Mouse (Mus musculus): ENCODE results near the gene Tsnax. TPM values are rescaled to one million over a fixed set of nuclear protein-coding genes. Genes with fewer than 3 reads are reported as not detected.
A peak's percentile ranks its signal among the peaks of the same experiment; 100 is the strongest.

The Tsnax gene
- polyA plus RNA-seq, 1 experiment from 2014 or later = 134 TPM

DNA sequence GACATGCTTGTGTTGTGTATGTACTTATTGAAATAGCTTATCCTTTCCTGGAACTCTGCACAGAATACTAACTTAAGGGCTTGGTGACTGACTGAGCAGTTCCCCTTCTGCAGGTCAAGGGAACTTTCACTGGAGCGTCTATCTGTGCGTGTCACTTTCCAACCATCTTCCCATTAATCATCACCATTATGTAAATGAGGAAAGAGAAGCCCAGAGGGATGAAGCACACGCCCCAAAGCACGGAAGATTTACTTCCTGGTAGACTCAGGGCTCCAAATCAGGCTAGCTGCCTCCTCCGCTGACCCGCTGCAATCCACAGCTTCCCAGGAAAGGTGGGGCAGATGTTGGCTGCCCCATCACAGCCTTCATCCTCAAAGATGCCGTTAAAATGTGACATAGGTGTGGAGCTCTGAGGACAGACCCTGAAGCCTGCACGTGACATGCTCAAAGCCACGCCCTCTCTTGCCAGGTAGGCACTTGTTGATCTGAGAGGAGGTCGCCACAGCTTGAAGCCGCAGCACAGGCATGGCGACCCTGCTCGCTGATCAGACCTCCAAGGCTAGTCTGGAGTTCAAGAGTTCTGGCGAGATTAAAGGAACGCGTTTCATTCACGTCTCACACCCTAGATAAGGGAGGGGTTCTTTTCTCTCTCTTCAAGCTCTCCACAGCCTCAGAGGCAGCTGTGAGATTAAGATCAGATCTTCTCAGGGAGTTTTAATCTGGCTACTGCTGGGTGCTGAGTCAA is 21.7 kb upstream of the Tsnax start:
- Histone ChIP-seq H3K4me3 (replicated peaks) (peak overlapping the region; percentile 14; the same call in 1 of the 2 replicates), H3K36me3 (no peaks in the 10 kb centered on the region), H3K9ac (replicated peaks) (no peak overlapping the region), H3K4me1 (replicated peaks) (0 out of 2 replicates have a peak, but pooled peaks cover 4% of the 10 kb centered on the region), H3K4me2 (peak overlapping the region; percentile 39), H3K9me3 (no peaks in the 10 kb centered on the region), H3K27ac (no peak overlapping the region), H3K27me3 (peaks cover 22% of the 10 kb centered on the region)
- ATAC-seq (ENCODE audit: insufficient number of reproducible peaks, insufficient read depth, low FRiP score, low TSS enrichment, low read depth) = no peak
- 13% methylated on average over 17 of the region's 17 CpGs for WGBS

GRCm38 (mm10) chr8:124991668-124991926 is 21.2 kb upstream of the Tsnax start:
- Histone ChIP-seq H3K9me3 (0 out of 2 replicates have a peak, but pooled peaks cover 2% of the 10 kb centered on the region), H3K4me3 (replicated peaks) (no peak overlapping the region), H3K9ac (replicated peaks) (no peak overlapping the region), H3K4me1 (replicated peaks) (0 out of 2 replicates have a peak, but pooled peaks cover 4% of the 10 kb centered on the region), H3K36me3 (no peaks in the 10 kb centered on the region), H3K27ac (no peak overlapping the region), H3K4me2 (peak overlapping the region; percentile 39), H3K27me3 (peaks cover 22% of the 10 kb centered on the region)
- no peak for ATAC-seq (ENCODE audit: insufficient number of reproducible peaks, insufficient read depth, low FRiP score, low TSS enrichment, low read depth)
- WGBS = 25% methylated on average over 6 of the region's 6 CpGs

- no peak overlapping the region for H3K27ac ChIP-seq
- H3K27me3 ChIP-seq = peaks cover 22% of the 10 kb centered on the region
- no peak overlapping the region for H3K9ac ChIP-seq (replicated peaks)
- H3K4me2 ChIP-seq = no peak overlapping the region
- H3K4me1 ChIP-seq (replicated peaks) = 0 out of 2 replicates have a peak, but pooled peaks cover 4% of the 10 kb centered on the region
- H3K36me3 ChIP-seq = no peaks in the 10 kb centered on the region
- ATAC-seq (ENCODE audit: insufficient number of reproducible peaks, insufficient read depth, low FRiP score, low TSS enrichment, low read depth) = no peak
- no peak overlapping the region for H3K4me3 ChIP-seq (replicated peaks)
- 68% methylated on average over 2 of the region's 2 CpGs for WGBS
- peaks cover 16% of the 10 kb centered on the region; the same call in 1 of the 2 replicates for H3K9me3 ChIP-seq
These were observed 17.0 kb upstream of the Tsnax start for GRCm38 (mm10) chr8:124995776-124996175.

- Histone ChIP-seq H3K36me3 (peaks cover 63% of the 10 kb centered on the region), H3K4me1 (replicated peaks) (no peaks in the 10 kb centered on the region), H3K27me3 (no peaks in the 10 kb centered on the region), H3K4me2 (no peak overlapping the region), H3K9me3 (no peaks in the 10 kb centered on the region), H3K27ac (no peak overlapping the region), H3K4me3 (replicated peaks) (no peak overlapping the region), H3K9ac (replicated peaks) (no peak overlapping the region)
- 90% methylated on average over 8 of the region's 8 CpGs for WGBS
- no peak for ATAC-seq (ENCODE audit: insufficient number of reproducible peaks, insufficient read depth, low FRiP score, low TSS enrichment, low read depth)
These were observed 11.3 kb downstream of the Tsnax start for GRCm38 (mm10) chr8:125024085-125024484.

- Histone ChIP-seq H3K4me3 (replicated peaks) (no peak overlapping the region), H3K36me3 (peaks cover 82% of the 10 kb centered on the region), H3K4me1 (replicated peaks) (no peaks in the 10 kb centered on the region), H3K9me3 (no peaks in the 10 kb centered on the region), H3K4me2 (no peak overlapping the region), H3K9ac (replicated peaks) (no peak overlapping the region), H3K27me3 (no peaks in the 10 kb centered on the region), H3K27ac (no peak overlapping the region)
- 90% methylated on average over 3 of the region's 3 CpGs for WGBS
- ATAC-seq (ENCODE audit: insufficient number of reproducible peaks, insufficient read depth, low FRiP score, low TSS enrichment, low read depth) = no peak
These were observed 14.4 kb downstream of the Tsnax start for GRCm38 (mm10) chr8:125027211-125027610.

GRCm38 (mm10) chr8:125028841-125029240 is 16.0 kb downstream of the Tsnax start:
- Histone ChIP-seq H3K4me3 (replicated peaks) (no peak overlapping the region), H3K9ac (replicated peaks) (no peak overlapping the region), H3K36me3 (peaks cover 95% of the 10 kb centered on the region), H3K4me1 (replicated peaks) (no peaks in the 10 kb centered on the region), H3K9me3 (no peaks in the 10 kb centered on the region), H3K27me3 (no peaks in the 10 kb centered on the region), H3K27ac (no peak overlapping the region), H3K4me2 (no peak overlapping the region)
- ATAC-seq (ENCODE audit: insufficient number of reproducible peaks, insufficient read depth, low FRiP score, low TSS enrichment, low read depth) = no peak
- 88% methylated on average over 5 of the region's 5 CpGs for WGBS

DNA sequence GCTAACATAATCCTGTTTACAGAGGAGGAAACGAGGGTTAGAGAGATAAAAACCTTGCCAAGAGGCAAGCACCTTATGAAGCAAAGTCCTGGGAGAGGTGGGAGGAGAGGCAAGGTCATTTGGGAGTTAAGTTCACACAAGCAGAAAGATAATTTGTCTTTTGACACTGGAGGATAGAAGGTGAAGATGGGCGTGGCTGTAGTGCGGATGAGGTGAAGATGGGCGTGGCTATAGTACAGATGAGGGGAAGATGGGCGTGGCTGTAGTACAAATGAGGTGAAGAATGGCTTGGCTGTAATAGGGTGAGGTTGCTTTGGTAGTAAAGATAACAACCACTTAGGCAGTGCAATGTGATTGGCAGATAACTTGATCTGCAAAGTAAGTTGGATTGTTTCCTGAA is 18.5 kb downstream of the Tsnax start:
- ATAC-seq (ENCODE audit: insufficient number of reproducible peaks, insufficient read depth, low FRiP score, low TSS enrichment, low read depth) = no peak
- Histone ChIP-seq H3K27ac (no peak overlapping the region), H3K36me3 (peaks cover 97% of the 10 kb centered on the region), H3K4me1 (replicated peaks) (no peaks in the 10 kb centered on the region), H3K4me2 (no peak overlapping the region), H3K9me3 (no peaks in the 10 kb centered on the region), H3K9ac (replicated peaks) (no peak overlapping the region), H3K27me3 (no peaks in the 10 kb centered on the region), H3K4me3 (replicated peaks) (no peak overlapping the region)
- WGBS = 77% methylated on average over 5 of the region's 5 CpGs

DNA sequence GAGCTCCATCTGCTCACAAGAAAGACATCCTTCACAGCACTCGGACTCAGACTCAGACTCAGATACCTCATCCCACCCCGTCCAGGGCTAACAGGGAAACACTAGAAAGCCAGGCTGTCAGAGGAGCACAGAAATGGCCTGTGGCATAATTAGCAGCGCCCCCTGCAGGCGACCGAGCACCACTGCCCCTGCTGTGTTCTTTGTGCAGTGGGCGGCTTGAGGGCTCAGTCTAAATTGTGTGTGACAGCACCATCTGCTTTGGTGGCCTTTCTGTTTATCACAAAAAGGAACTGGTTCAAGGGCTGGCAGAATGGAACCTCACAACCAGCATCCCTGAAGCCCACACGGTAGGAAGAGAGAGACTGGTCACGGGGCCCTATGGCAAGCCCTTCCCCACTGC is 21.9 kb downstream of the Tsnax start:
- 0 out of 2 replicates have a peak, but pooled peaks cover 3% of the 10 kb centered on the region for H3K4me1 ChIP-seq (replicated peaks)
- WGBS = 46% methylated on average over 8 of the region's 8 CpGs
- no peak for ATAC-seq (ENCODE audit: insufficient number of reproducible peaks, insufficient read depth, low FRiP score, low TSS enrichment, low read depth)
- no peaks in the 10 kb centered on the region for H3K27me3 ChIP-seq
- H3K36me3 ChIP-seq = peaks cover 84% of the 10 kb centered on the region
- H3K4me3 ChIP-seq (replicated peaks) = no peak overlapping the region
- H3K9me3 ChIP-seq = peaks cover 3% of the 10 kb centered on the region; the same call in 1 of the 2 replicates
- H3K9ac ChIP-seq (replicated peaks) = no peak overlapping the region
- no peak overlapping the region for H3K27ac ChIP-seq
- no peak overlapping the region for H3K4me2 ChIP-seq

DNA sequence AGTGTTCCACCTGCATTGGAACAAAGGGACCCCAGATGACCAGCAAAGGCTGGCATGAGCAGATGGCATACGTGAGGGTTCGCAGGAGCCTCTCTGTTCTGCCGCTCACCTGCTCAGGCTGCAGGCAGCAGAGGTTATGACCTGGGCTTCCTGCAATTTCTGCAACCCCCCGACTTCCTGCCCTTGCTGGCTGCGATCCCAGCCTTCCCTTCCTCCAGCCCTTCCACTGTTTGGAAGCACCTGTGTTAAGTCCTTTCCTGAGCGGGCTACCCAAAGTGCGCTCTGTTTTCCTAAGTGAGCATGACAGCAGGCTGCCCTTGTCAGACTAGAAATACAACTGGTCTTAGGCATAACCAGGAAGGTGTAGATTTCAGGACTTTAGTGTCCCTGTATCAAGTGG is 24.3 kb downstream of the Tsnax start:
- Histone ChIP-seq H3K36me3 (peaks cover 73% of the 10 kb centered on the region), H3K9me3 (peaks cover 12% of the 10 kb centered on the region; the same call in 1 of the 2 replicates), H3K4me2 (no peak overlapping the region), H3K4me3 (replicated peaks) (no peak overlapping the region), H3K27ac (no peak overlapping the region), H3K27me3 (no peaks in the 10 kb centered on the region), H3K4me1 (replicated peaks) (peaks cover 15% of the 10 kb centered on the region), H3K9ac (replicated peaks) (no peak overlapping the region)
- WGBS = 71% methylated on average over 7 of the region's 7 CpGs
- ATAC-seq (ENCODE audit: insufficient number of reproducible peaks, insufficient read depth, low FRiP score, low TSS enrichment, low read depth) = no peak

- ATAC-seq (ENCODE audit: insufficient number of reproducible peaks, insufficient read depth, low FRiP score, low TSS enrichment, low read depth) = no peak
- peaks cover 22% of the 10 kb centered on the region for H3K4me1 ChIP-seq (replicated peaks)
- H3K36me3 ChIP-seq = peaks cover 57% of the 10 kb centered on the region
- no peaks in the 10 kb centered on the region for H3K27me3 ChIP-seq
- H3K9me3 ChIP-seq = peaks cover 12% of the 10 kb centered on the region; the same call in 1 of the 2 replicates
- no peak overlapping the region for H3K9ac ChIP-seq (replicated peaks)
- H3K4me3 ChIP-seq (replicated peaks) = no peak overlapping the region
- no peak overlapping the region for H3K4me2 ChIP-seq
- 80% methylated on average over 15 of the region's 15 CpGs for WGBS
- no peak overlapping the region for H3K27ac ChIP-seq
These were observed 25.9 kb downstream of the Tsnax start for GRCm38 (mm10) chr8:125038731-125039130.

GRCm38 (mm10) chr8:125040587-125041375 is 28.0 kb downstream of the Tsnax start:
- Histone ChIP-seq H3K9me3 (peaks cover 12% of the 10 kb centered on the region; the same call in 1 of the 2 replicates), H3K4me1 (replicated peaks) (peaks cover 25% of the 10 kb centered on the region), H3K4me2 (no peak overlapping the region), H3K9ac (replicated peaks) (no peak overlapping the region), H3K27ac (no peak overlapping the region), H3K36me3 (peaks cover 37% of the 10 kb centered on the region), H3K27me3 (no peaks in the 10 kb centered on the region), H3K4me3 (replicated peaks) (no peak overlapping the region)
- ATAC-seq (ENCODE audit: insufficient number of reproducible peaks, insufficient read depth, low FRiP score, low TSS enrichment, low read depth) = no peak
- 38% methylated on average over 15 of the region's 15 CpGs for WGBS
